Mouse (Mus musculus): ENCODE results near the gene Lactb. TPM values are rescaled to one million over a fixed set of nuclear protein-coding genes. Genes with fewer than 3 reads are reported as not detected.

Gene Lactb
- polyA plus RNA-seq, 1 experiment, result 19.6 TPM

DNA sequence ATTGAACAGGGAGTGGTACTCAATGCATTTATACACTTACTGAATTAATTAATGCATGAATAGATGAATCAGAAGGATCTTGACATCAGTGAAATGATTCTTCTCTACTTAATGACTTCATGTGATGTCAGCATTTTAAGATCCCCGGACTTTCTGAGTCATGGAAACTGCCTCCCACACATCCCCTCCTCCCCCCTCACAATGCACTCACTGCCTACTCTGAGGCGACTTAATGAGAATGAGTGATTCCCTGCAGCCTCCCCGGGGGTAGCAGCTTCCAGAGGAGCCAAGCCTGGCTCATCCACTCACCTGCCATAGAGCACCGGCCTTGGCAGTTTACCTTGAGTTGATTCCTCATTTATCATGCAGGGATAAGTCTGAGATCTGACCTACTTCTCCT, 27.9 kb upstream of the Lactb start:
- H3K27ac ChIP-seq (ENCODE audit: insufficient read depth, low read depth, low read length), result no peak overlapping the region

DNA sequence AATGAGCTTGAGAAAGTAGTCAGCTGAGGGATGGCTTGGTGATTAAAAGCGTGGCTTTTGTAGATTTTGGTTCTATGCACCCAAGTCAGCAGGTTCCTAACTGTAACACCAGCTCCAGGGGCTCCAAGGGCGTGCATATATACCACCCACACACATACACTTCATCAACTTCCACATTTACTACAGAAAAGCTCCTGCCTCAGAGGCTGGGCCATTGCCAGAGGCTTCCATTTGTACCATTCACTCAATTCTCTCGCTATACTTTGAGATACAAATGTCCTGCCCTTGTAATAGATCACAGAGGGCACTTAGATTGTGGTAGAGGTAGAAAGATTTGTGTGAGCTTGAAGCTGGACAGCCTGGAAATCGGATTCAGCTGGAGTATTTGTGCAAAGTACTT, 26.2 kb upstream of the Lactb start:
- Histone ChIP-seq H3K4me1 (ENCODE audit: control insufficient read depth, insufficient read depth, low read length) (peaks cover 16% of the 10 kb centered on the region), H3K27ac (ENCODE audit: insufficient read depth, low read depth, low read length) (no peak overlapping the region), H3K4me3 (ENCODE audit: insufficient read depth, low read length) (no peak overlapping the region)
- TF ChIP-seq CTCF (IDR thresholded peaks at IDR 0.05; ENCODE audit: low read depth, low read length), result no peak
- no peak for TF ChIP-seq POLR2A (IDR thresholded peaks at IDR 0.05; ENCODE audit: borderline replicate concordance, low read depth, low read length)

More for the DNA sequence above, 27.9 kb upstream of the Lactb start:
- Histone ChIP-seq H3K4me1 (ENCODE audit: control insufficient read depth, insufficient read depth, low read length) (peaks cover 16% of the 10 kb centered on the region), H3K4me3 (ENCODE audit: insufficient read depth, low read length) (no peak overlapping the region)
- TF ChIP-seq CTCF (IDR thresholded peaks at IDR 0.05; ENCODE audit: low read depth, low read length), result no peak
- no peak for TF ChIP-seq POLR2A (IDR thresholded peaks at IDR 0.05; ENCODE audit: borderline replicate concordance, low read depth, low read length)

DNA sequence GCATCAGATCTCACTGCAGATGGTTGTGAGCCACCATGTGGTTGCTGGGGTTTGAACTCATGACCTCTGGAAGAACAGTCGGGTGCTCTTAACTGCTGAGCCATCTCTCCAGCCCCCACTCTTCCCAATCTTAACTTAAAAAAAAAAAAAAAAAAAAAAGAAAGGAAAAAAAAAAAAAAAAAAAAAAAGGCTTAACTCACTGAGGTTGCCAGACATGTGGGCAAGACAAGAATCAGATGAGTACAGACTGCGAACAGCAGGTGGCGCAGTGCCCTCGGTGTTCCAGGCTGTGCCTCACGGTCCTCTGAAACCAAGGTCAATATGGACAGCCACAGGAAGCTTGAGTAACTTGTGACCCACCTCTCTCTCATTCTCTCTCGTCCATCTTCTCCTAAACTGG, 25.8 kb upstream of the Lactb start:
- Histone ChIP-seq H3K4me1 (ENCODE audit: control insufficient read depth, insufficient read depth, low read length) (peaks cover 16% of the 10 kb centered on the region), H3K4me3 (ENCODE audit: insufficient read depth, low read length) (no peak overlapping the region), H3K27ac (ENCODE audit: insufficient read depth, low read depth, low read length) (no peak overlapping the region)
- no peak for TF ChIP-seq POLR2A (IDR thresholded peaks at IDR 0.05; ENCODE audit: borderline replicate concordance, low read depth, low read length)
- TF ChIP-seq CTCF (IDR thresholded peaks at IDR 0.05; ENCODE audit: low read depth, low read length), result peak; percentile 64

DNA sequence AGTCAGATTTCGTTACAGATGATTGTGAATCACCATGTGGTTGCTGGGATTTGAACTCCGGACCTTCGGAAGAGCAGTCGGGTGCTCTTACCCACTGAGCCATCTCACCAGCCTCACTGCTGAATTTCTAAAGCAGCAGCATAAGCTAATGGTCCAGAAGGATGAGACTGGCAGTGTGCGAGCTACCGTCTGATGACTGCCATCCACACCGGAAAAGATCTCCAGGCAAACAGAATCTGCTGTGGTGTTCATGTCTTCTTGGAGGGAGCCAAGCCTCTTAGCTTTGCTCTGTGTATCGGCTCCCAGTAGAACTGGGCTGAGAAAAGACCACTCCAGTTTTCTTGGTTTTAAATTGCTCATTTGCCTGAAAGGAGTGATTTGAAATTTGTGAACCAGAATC, 24.4 kb upstream of the Lactb start:
- TF ChIP-seq CTCF (IDR thresholded peaks at IDR 0.05; ENCODE audit: low read depth, low read length) (no peak), POLR2A (IDR thresholded peaks at IDR 0.05; ENCODE audit: borderline replicate concordance, low read depth, low read length) (no peak)
- Histone ChIP-seq H3K4me3 (ENCODE audit: insufficient read depth, low read length) (no peak overlapping the region), H3K27ac (ENCODE audit: insufficient read depth, low read depth, low read length) (no peak overlapping the region), H3K4me1 (ENCODE audit: control insufficient read depth, insufficient read depth, low read length) (peaks cover 16% of the 10 kb centered on the region)

DNA sequence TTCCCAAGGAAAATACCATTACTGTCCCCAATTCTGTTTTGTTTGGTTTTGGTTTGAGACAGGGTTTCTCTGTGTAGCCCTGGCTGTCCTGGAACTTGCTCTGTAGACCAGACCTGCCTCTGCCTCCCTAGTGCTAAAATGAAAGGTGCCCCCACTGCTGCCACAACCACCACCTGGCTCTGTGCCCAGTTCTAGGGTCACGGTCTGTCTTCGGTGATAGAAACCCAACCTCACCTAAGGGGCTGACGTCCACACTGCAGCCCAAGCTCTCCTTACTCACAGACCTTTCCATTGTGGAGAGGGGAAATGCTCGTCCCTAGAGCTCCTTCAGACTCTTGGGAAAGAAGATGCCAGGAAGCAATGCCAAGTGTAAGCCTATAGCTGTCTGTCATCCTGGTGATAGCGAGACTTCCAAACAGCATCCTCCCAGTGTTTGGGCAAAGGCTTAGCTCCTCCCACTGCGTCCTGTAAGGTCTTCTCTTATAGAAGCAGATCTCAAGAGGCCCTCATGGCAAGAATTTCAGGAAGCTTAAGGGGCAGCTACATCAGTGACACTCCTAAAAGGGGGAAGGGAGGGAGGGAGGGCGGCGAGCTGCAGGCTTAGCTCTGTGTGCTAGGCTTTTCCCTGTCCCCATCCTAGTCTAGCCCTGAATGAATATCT, 16.6 kb upstream of the Lactb start:
- no peak for TF ChIP-seq POLR2A (IDR thresholded peaks at IDR 0.05; ENCODE audit: borderline replicate concordance, low read depth, low read length)
- no peak for TF ChIP-seq CTCF (IDR thresholded peaks at IDR 0.05; ENCODE audit: low read depth, low read length)
- Histone ChIP-seq H3K4me3 (ENCODE audit: insufficient read depth, low read length) (no peak overlapping the region), H3K4me1 (ENCODE audit: control insufficient read depth, insufficient read depth, low read length) (peaks cover 41% of the 10 kb centered on the region), H3K27ac (ENCODE audit: insufficient read depth, low read depth, low read length) (no peak overlapping the region)

DNA sequence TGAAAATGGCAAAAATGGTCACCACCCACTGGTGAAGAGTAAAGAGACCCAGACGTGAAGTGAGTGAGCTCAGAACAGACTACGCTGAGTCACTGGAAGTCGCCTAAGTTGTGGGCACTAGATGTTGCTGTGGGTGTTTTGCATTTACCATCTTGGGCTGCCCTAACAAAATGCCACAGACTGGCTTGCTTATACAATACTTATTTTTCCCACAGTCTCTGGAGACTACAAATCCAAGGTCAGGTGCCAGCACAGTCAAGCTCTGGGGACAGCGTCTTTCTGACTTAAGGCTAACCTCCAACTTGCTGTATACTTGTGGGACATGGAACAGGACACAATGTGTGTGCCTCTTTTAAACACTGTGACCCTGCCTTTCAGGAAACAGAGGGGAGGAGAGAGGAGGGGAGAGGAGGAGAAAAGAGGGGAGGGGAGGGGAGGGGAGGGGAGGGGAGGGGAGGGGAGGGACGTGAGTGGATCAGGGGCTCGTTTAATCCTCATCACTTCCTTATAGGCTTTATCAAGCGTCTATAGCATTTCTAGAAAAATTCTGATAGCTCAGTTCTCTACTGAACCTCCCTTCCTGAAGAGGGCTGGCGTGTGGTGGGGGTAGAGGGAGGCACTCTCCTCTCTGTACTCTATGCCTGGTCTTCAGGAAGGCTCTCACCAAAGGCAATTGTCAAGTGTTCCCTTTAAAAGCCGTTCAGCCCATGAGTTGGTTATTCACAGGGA, 15.9 kb upstream of the Lactb start:
- Histone ChIP-seq H3K27ac (ENCODE audit: insufficient read depth, low read depth, low read length) (peak overlapping the region; percentile 31; the same call in 1 of the 2 replicates), H3K4me1 (ENCODE audit: control insufficient read depth, insufficient read depth, low read length) (peaks cover 41% of the 10 kb centered on the region), H3K4me3 (ENCODE audit: insufficient read depth, low read length) (no peak overlapping the region)
- TF ChIP-seq POLR2A (IDR thresholded peaks at IDR 0.05; ENCODE audit: borderline replicate concordance, low read depth, low read length) (no peak), CTCF (IDR thresholded peaks at IDR 0.05; ENCODE audit: low read depth, low read length) (no peak)

GRCm38 (mm10) chr9:66990046-66990445, 14.8 kb upstream of the Lactb start:
- H3K27ac ChIP-seq (ENCODE audit: insufficient read depth, low read depth, low read length), result peak overlapping the region; percentile 71
- no peak overlapping the region for H3K4me3 ChIP-seq (ENCODE audit: insufficient read depth, low read length)
- TF ChIP-seq CTCF (IDR thresholded peaks at IDR 0.05; ENCODE audit: low read depth, low read length) (no peak), POLR2A (IDR thresholded peaks at IDR 0.05; ENCODE audit: borderline replicate concordance, low read depth, low read length) (no peak)
- H3K4me1 ChIP-seq (ENCODE audit: control insufficient read depth, insufficient read depth, low read length), result peaks cover 45% of the 10 kb centered on the region

GRCm38 (mm10) chr9:66989581-66989980, 14.3 kb upstream of the Lactb start:
- peaks cover 45% of the 10 kb centered on the region for H3K4me1 ChIP-seq (ENCODE audit: control insufficient read depth, insufficient read depth, low read length)
- peak overlapping the region; percentile 71 for H3K27ac ChIP-seq (ENCODE audit: insufficient read depth, low read depth, low read length)
- TF ChIP-seq POLR2A (IDR thresholded peaks at IDR 0.05; ENCODE audit: borderline replicate concordance, low read depth, low read length) (no peak), CTCF (IDR thresholded peaks at IDR 0.05; ENCODE audit: low read depth, low read length) (no peak)
- no peak overlapping the region for H3K4me3 ChIP-seq (ENCODE audit: insufficient read depth, low read length)

DNA sequence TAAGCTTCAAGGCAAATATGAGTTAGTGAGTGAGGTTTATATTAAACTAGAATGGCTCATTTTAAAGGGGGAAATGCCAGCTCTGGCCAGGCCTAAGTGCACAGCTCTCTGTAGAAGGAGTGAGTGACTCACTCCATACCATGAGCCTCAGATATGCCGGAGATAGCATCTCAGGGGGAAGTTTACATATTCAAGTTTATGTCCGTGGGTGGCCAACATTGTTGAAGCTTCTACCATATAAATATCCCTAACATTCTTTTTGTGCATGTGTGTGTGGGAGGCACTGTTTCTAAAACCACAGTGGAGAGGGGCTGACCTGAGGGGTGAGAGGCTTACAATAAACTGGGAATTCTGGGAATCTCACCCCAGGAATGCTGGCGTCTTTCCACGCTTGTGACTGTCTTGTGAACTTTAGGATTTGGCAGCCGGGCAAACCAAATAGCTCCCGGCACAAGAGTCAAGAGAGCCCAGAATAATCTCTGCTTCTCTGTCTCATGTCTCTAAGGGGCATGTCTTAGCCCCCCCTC, 13.7 kb upstream of the Lactb start:
- H3K27ac ChIP-seq (ENCODE audit: insufficient read depth, low read depth, low read length), result peak overlapping the region; percentile 71
- peak overlapping the region; percentile 9 for H3K4me3 ChIP-seq (ENCODE audit: insufficient read depth, low read length)
- peaks cover 45% of the 10 kb centered on the region for H3K4me1 ChIP-seq (ENCODE audit: control insufficient read depth, insufficient read depth, low read length)
- TF ChIP-seq POLR2A (IDR thresholded peaks at IDR 0.05; ENCODE audit: borderline replicate concordance, low read depth, low read length), result no peak

All from bone marrow macrophage, adult 2 months (primary cell).